Mouse (Mus musculus): ENCODE measurements around the gene Fstl1. TPM values are rescaled to one million over a fixed set of nuclear protein-coding genes. Genes with fewer than 3 reads are reported as not detected.

The Fstl1 gene
- total and polyA plus RNA-seq, 3 experiments: 0.08 to 0.35 TPM; not detected in 1

DNA sequence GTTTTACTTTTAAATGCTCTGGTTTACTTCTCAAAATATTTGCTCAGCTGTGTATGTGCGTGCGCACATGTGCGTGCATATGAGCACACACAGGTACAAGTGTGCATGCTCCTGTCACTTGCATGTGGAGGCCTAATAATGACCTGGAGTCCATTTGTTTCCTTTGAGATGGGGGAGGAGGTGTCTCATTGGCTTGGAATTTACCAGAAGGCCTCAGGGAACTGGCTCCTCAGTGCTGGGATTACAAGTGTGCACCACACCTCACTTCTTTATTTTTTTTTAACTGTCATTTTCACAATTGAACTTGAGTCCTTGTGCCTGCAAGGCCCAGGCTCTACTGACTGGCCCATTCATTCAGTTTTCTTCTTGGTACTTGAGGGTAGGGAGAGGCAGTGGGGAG is 100.7 kb downstream of the Fstl1 start:
- Histone ChIP-seq H3K9me3 (replicated peaks; ENCODE audit: insufficient read depth, low read length) (no peaks in the 10 kb centered on the region), H3K4me1 (ENCODE audit: control insufficient read depth in 1 of 2, insufficient read depth in 2 of 2, low read length in 2 of 2) (peaks cover 0 to 7% of the 10 kb centered on the region in 2 experiments; a peak in 3 of 4 replicates), H3K79me2 (ENCODE audit: control insufficient read depth, insufficient read depth, low read length, poor library complexity) (peaks cover 24% of the 10 kb centered on the region), H3K36me3 (ENCODE audit: control insufficient read depth in 1 of 2, insufficient read depth in 2 of 2, low read length in 2 of 2) (peaks cover 12 to 26% of the 10 kb centered on the region in 2 experiments), H3K27ac (ENCODE audit: control insufficient read depth, low read depth, low read length) (no peak overlapping the region), H3K4me3 (ENCODE audit: control insufficient read depth in 1 of 2, insufficient read depth in 1 of 2, low read depth in 2 of 2, low read length in 2 of 2) (no peak overlapping the region), H3K27me3 (ENCODE audit: control insufficient read depth in 1 of 2, insufficient read depth in 2 of 2, low read length in 2 of 2) (no peaks in the 10 kb centered on the region), H3K9ac (ENCODE audit: control insufficient read depth, low read depth, low read length, poor library complexity, severe bottlenecking) (no peak overlapping the region)
- no peak for DNase-seq (ENCODE audit: low read depth, low spot score)
- no peak for TF ChIP-seq BHLHE40 (IDR thresholded peaks at IDR 0.05; ENCODE audit: borderline replicate concordance, low read depth, low read length)
- TF ChIP-seq TAL1 (IDR thresholded peaks at IDR 0.05; ENCODE audit: low read length): no peak
- TF ChIP-seq POLR2A (IDR thresholded peaks at IDR 0.05; ENCODE audit: control insufficient read depth in 1 of 2, insufficient read depth in 1 of 2, low read depth in 1 of 2, low read length in 2 of 2, poor library complexity in 1 of 2): no peak
- no peak for TF ChIP-seq ETS1 (IDR thresholded peaks at IDR 0.05; ENCODE audit: low read depth, low read length)
- TF ChIP-seq ZKSCAN1 (IDR thresholded peaks at IDR 0.05; ENCODE audit: low read depth, low read length): no peak

DNA sequence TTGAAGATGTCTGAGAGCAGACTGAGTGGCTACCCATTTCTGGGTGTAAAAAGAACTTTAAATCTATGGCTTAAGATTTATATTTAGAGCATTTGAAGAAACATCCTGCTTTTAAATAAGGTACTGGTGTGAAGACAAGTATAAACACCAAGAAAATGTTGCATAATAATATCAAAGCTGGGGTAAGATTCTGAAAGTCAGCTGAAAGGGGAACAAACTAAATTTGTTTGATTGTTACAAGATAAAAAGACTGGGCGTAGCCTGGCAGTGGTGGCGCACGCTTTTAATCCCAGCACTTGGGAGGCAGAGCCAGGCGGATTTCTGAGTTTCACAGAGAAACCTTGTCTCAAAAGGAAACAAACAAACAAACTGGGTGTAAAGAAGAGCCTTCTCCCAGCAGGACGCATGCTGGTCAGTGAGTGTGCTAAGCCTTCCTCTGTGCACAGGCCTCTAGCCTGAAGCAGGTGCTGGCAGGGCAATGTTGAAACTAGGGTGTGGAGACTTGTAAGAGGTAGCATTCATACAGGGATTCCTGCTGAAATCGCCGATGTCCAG is 102.4 kb downstream of the Fstl1 start:
- TF ChIP-seq CHD2 (IDR thresholded peaks at IDR 0.05; ENCODE audit: low read length) (no peak), GATA1 (IDR thresholded peaks at IDR 0.05; ENCODE audit: low read depth, low read length) (0 out of 2 replicates have a peak, but pooled peaks have one; percentile 8), MYB (IDR thresholded peaks at IDR 0.05; ENCODE audit: low read depth, low read length) (no peak)
- peaks cover 10 to 26% of the 10 kb centered on the region in 2 experiments for H3K36me3 ChIP-seq (ENCODE audit: control insufficient read depth in 1 of 2, insufficient read depth in 2 of 2, low read length in 2 of 2)
- H3K4me3 ChIP-seq (ENCODE audit: control insufficient read depth in 1 of 2, insufficient read depth in 1 of 2, low read depth in 2 of 2, low read length in 2 of 2): no peak overlapping the region
- H3K79me2 ChIP-seq (ENCODE audit: control insufficient read depth, insufficient read depth, low read length, poor library complexity): peaks cover 13% of the 10 kb centered on the region
- no peak overlapping the region for H3K27ac ChIP-seq (ENCODE audit: control insufficient read depth, low read depth, low read length)
- H3K9me3 ChIP-seq (replicated peaks; ENCODE audit: insufficient read depth, low read length): no peaks in the 10 kb centered on the region
- H3K9ac ChIP-seq (ENCODE audit: control insufficient read depth, low read depth, low read length, poor library complexity, severe bottlenecking): no peak overlapping the region
- H3K27me3 ChIP-seq (ENCODE audit: control insufficient read depth in 1 of 2, insufficient read depth in 2 of 2, low read length in 2 of 2): no peaks in the 10 kb centered on the region
- no peak for DNase-seq (ENCODE audit: low read depth, low spot score)
- H3K4me1 ChIP-seq (ENCODE audit: control insufficient read depth in 1 of 2, insufficient read depth in 2 of 2, low read length in 2 of 2): peaks cover 0 to 7% of the 10 kb centered on the region in 2 experiments; a peak in 3 of 4 replicates

DNA sequence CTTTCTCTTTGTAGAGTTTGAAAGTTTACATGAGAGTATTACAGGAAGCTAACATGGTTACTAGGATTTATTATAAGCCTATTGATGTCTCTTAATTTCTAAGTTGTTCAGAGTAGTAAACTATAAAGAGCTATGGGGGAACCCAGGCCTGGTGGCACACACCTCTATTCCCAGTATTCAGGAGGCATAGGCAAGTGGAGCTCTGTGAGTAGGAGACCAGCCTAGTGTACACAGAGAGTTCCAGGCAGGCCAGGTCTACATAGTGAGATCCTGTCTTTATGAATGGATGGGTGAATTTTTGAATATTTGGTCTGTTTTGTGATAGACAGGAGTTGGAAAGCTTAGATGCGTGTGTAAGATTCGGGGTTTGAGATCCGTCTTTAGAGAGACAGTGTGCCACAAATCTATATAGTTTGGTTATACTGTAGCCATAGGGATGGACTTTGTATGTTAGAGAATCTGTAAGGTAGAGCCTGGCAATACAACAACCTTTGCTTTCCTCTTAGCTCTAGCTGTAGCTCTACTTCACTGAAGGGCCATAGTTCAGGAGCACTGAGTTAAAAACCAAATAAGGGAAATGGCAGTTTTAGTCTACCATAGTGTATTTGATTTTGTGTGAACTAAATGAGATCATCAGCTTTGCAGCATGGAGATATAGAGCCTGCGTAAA is 103.2 kb downstream of the Fstl1 start:
- Histone ChIP-seq H3K4me1 (ENCODE audit: control insufficient read depth in 1 of 2, insufficient read depth in 2 of 2, low read length in 2 of 2) (peaks cover 0 to 7% of the 10 kb centered on the region in 2 experiments; a peak in 3 of 4 replicates), H3K36me3 (ENCODE audit: control insufficient read depth in 1 of 2, insufficient read depth in 2 of 2, low read length in 2 of 2) (peaks cover 10 to 26% of the 10 kb centered on the region in 2 experiments), H3K27me3 (ENCODE audit: control insufficient read depth in 1 of 2, insufficient read depth in 2 of 2, low read length in 2 of 2) (no peaks in the 10 kb centered on the region), H3K27ac (ENCODE audit: control insufficient read depth, low read depth, low read length) (no peak overlapping the region), H3K9me3 (replicated peaks; ENCODE audit: insufficient read depth, low read length) (no peaks in the 10 kb centered on the region), H3K9ac (ENCODE audit: control insufficient read depth, low read depth, low read length, poor library complexity, severe bottlenecking) (no peak overlapping the region), H3K4me3 (ENCODE audit: control insufficient read depth in 1 of 2, insufficient read depth in 1 of 2, low read depth in 2 of 2, low read length in 2 of 2) (no peak overlapping the region), H3K79me2 (ENCODE audit: control insufficient read depth, insufficient read depth, low read length, poor library complexity) (peaks cover 9% of the 10 kb centered on the region)
- DNase-seq (ENCODE audit: low read depth, low spot score): no peak
- no peak for TF ChIP-seq CHD1 (IDR thresholded peaks at IDR 0.05; ENCODE audit: low read depth, low read length)
- TF ChIP-seq MEF2A (IDR thresholded peaks at IDR 0.05; ENCODE audit: extremely low read depth, insufficient replicate concordance, low read depth, low read length, poor library complexity, severe bottlenecking): no peak
- no peak for TF ChIP-seq TAL1 (IDR thresholded peaks at IDR 0.05; ENCODE audit: low read length)
- TF ChIP-seq USF2 (IDR thresholded peaks at IDR 0.05; ENCODE audit: borderline replicate concordance in 1 of 2, insufficient read depth in 1 of 2, low read depth in 1 of 2, low read length in 2 of 2): no peak
- no peak for TF ChIP-seq EP300 (IDR thresholded peaks at IDR 0.05; ENCODE audit: low read depth in 1 of 2, low read length in 2 of 2)
- TF ChIP-seq RAD21 (IDR thresholded peaks at IDR 0.05; ENCODE audit: low read depth, low read length): no peak
- no peak for TF ChIP-seq CTCF (IDR thresholded peaks at IDR 0.05 in 2 of 3, conservative IDR thresholded peaks at IDR 0.05 in 1 of 3; ENCODE audit: control insufficient read depth in 1 of 3, insufficient read depth in 1 of 3, low read depth in 2 of 3, low read length in 3 of 3, poor library complexity in 1 of 3, severe bottlenecking in 1 of 3)
- no peak for TF ChIP-seq GATA1 (IDR thresholded peaks at IDR 0.05; ENCODE audit: low read depth, low read length)
- TF ChIP-seq POLR2AphosphoS5 (IDR thresholded peaks at IDR 0.05; ENCODE audit: borderline replicate concordance, low read depth, low read length): no peak
- no peak for TF ChIP-seq ZKSCAN1 (IDR thresholded peaks at IDR 0.05; ENCODE audit: low read depth, low read length)
- TF ChIP-seq MAX (IDR thresholded peaks at IDR 0.05; ENCODE audit: low read length): no peak
- TF ChIP-seq SIN3A (IDR thresholded peaks at IDR 0.05; ENCODE audit: low read length): no peak

Measured in MEL (cell line).